Mouse (Mus musculus) heart, embryonic 16.5 days (tissue): Measurements from ENCODE around the gene Kidins220. TPM values are rescaled to one million over a fixed set of nuclear protein-coding genes. Genes with fewer than 3 reads are reported as not detected.

ENCODE experiments used
- ATAC-seq: fragments of 200-750 bp; cut with Nextera tagmentation; replicated peaks from 2 replicates; pipeline ENCODE4 v1.8.0; 2017; ENCODE audit warnings: moderate number of reproducible peaks; ENCODE audit not compliant: insufficient read depth, low FRiP score; ENCODE audit errors: extremely low read depth
- H3K27ac ChIP-seq: fragments of 300-500 bp; sonication (generic); 2 replicates; pipeline ENCODE4 v1.5.1; 2014; ENCODE audit warnings: mild to moderate bottlenecking, low read length, control low read depth, moderate library complexity
- H3K27me3 ChIP-seq: fragments of 300-500 bp; sonication (generic); 2 replicates; pipeline ENCODE4 v1.6.1; 2014; ENCODE audit warnings: low read length, mixed read lengths; ENCODE audit not compliant: control insufficient read depth, insufficient read depth
- H3K36me3 ChIP-seq: fragments of 300-500 bp; sonication (generic); 2 replicates; pipeline ENCODE4 v1.6.1; 2014; ENCODE audit not compliant: control insufficient read depth, insufficient read depth
- H3K4me1 ChIP-seq: fragments of 300-500 bp; sonication (generic); 2 replicates; pipeline ENCODE4 v1.6.1; 2014; ENCODE audit warnings: low read length, mixed read lengths; ENCODE audit not compliant: control insufficient read depth, insufficient read depth
- H3K4me2 ChIP-seq: fragments of 300-500 bp; sonication (generic); 2 replicates; pipeline ENCODE4 v1.6.1; 2014; ENCODE audit warnings: low read depth, mild to moderate bottlenecking, control low read depth, low read length
- H3K4me3 ChIP-seq: fragments of 300-500 bp; sonication (generic); 2 replicates; pipeline ENCODE4 v1.5.1; 2014; ENCODE audit warnings: mild to moderate bottlenecking, control low read depth, low read length
- H3K9ac ChIP-seq: fragments of 300-500 bp; sonication (generic); 2 replicates; pipeline ENCODE4 v1.6.1; 2014; ENCODE audit warnings: low read length, control low read depth
- H3K9me3 ChIP-seq: fragments of 300-500 bp; sonication (generic); replicated peaks from 2 replicates; pipeline ENCODE4 v1.6.1; 2016; ENCODE audit warnings: low read length; ENCODE audit not compliant: control insufficient read depth
- WGBS: fragments of 180-500 bp; shearing (Covaris S2); extraction: QIAGEN DNeasy Blood & Tissue Kit; methylation state at CpG from one replicate; pipeline ENCODE4 v1.1.7; 2014; 5-methylcytosine and 5-hydroxymethylcytosine counted together
- polyA plus RNA-seq: library from polyadenylated mRNA; unstranded; fragments of >200 nt; fragmentation: Nextera tagmentation; extraction: Ambion mirVana; gene quantifications from 2 replicates; pipeline ENCODE4 v1.2.1, GENCODE M21; 2015

Kidins220 gene
- polyA plus RNA-seq, 1 experiment from 2014 or later = 35.5 TPM

- Histone ChIP-seq H3K36me3 (0 out of 2 replicates have a peak, but pooled peaks cover 2% of the 10 kb centered on the region), H3K9me3 (no peaks in the 10 kb centered on the region), H3K4me3 (no peak overlapping the region), H3K4me2 (no peak overlapping the region), H3K27me3 (no peaks in the 10 kb centered on the region), H3K4me1 (peaks cover 13% of the 10 kb centered on the region), H3K9ac (no peak overlapping the region), H3K27ac (no peak overlapping the region)
- no peak for ATAC-seq
- 56% methylated on average over 1 of the region's 1 CpGs for WGBS
Measured at GRCm38 (mm10) chr12:24936281-24936680, 38.4 kb upstream of the Kidins220 start.

- H3K4me2 ChIP-seq = no peak overlapping the region
- no peak overlapping the region for H3K27ac ChIP-seq
- WGBS = 78% methylated on average over 8 of the region's 8 CpGs
- no peak for ATAC-seq
- no peak overlapping the region for H3K9ac ChIP-seq
- no peaks in the 10 kb centered on the region for H3K27me3 ChIP-seq
- H3K4me1 ChIP-seq = peaks cover 3% of the 10 kb centered on the region; the same call in 1 of the 2 replicates
- no peak overlapping the region for H3K4me3 ChIP-seq
- no peaks in the 10 kb centered on the region for H3K9me3 ChIP-seq
- 0 out of 2 replicates have a peak, but pooled peaks cover 2% of the 10 kb centered on the region for H3K36me3 ChIP-seq
Measured at GRCm38 (mm10) chr12:24939372-24939771, 35.4 kb upstream of the Kidins220 start.

GRCm38 (mm10) chr12:24942619-24943287 is 32.0 kb upstream of the Kidins220 start:
- no peak overlapping the region for H3K9ac ChIP-seq
- no peak overlapping the region for H3K27ac ChIP-seq
- H3K4me1 ChIP-seq = peaks cover 3% of the 10 kb centered on the region; the same call in 1 of the 2 replicates
- H3K4me3 ChIP-seq = no peak overlapping the region
- 68% methylated on average over 9 of the region's 9 CpGs for WGBS
- H3K36me3 ChIP-seq = peaks cover 4% of the 10 kb centered on the region; the same call in 1 of the 2 replicates
- no peaks in the 10 kb centered on the region for H3K27me3 ChIP-seq
- ATAC-seq = no peak
- no peaks in the 10 kb centered on the region for H3K9me3 ChIP-seq
- H3K4me2 ChIP-seq = no peak overlapping the region

GRCm38 (mm10) chr12:24943427-24943826 is 31.3 kb upstream of the Kidins220 start:
- H3K36me3 ChIP-seq = peaks cover 4% of the 10 kb centered on the region; the same call in 1 of the 2 replicates
- H3K4me2 ChIP-seq = no peak overlapping the region
- no peaks in the 10 kb centered on the region for H3K9me3 ChIP-seq
- 82% methylated on average over 4 of the region's 4 CpGs for whole genome bisulfite sequencing
- H3K4me3 ChIP-seq = no peak overlapping the region
- H3K27me3 ChIP-seq = no peaks in the 10 kb centered on the region
- ATAC-seq = no peak
- peaks cover 3% of the 10 kb centered on the region; the same call in 1 of the 2 replicates for H3K4me1 ChIP-seq
- H3K27ac ChIP-seq = no peak overlapping the region
- no peak overlapping the region for H3K9ac ChIP-seq

GRCm38 (mm10) chr12:24944597-24944996 is 30.1 kb upstream of the Kidins220 start:
- no peak for ATAC-seq
- Histone ChIP-seq H3K27ac (peak overlapping the region; percentile 37; the same call in 1 of the 2 replicates), H3K36me3 (peaks cover 4% of the 10 kb centered on the region; the same call in 1 of the 2 replicates), H3K27me3 (no peaks in the 10 kb centered on the region), H3K4me3 (no peak overlapping the region), H3K9me3 (no peaks in the 10 kb centered on the region), H3K4me2 (no peak overlapping the region), H3K4me1 (peaks cover 3% of the 10 kb centered on the region; the same call in 1 of the 2 replicates), H3K9ac (no peak overlapping the region)
- WGBS = 63% methylated on average over 7 of the region's 7 CpGs

- Histone ChIP-seq H3K9me3 (peaks cover 4% of the 10 kb centered on the region; the same call in 1 of the 2 replicates), H3K9ac (no peak overlapping the region), H3K4me2 (no peak overlapping the region), H3K4me3 (no peak overlapping the region), H3K4me1 (peaks cover 3% of the 10 kb centered on the region; the same call in 1 of the 2 replicates), H3K27me3 (no peaks in the 10 kb centered on the region), H3K36me3 (peaks cover 14% of the 10 kb centered on the region), H3K27ac (no peak overlapping the region)
- ATAC-seq = no peak
- 84% methylated on average over 14 of the region's 14 CpGs for WGBS
Measured at GRCm38 (mm10) chr12:24947065-24947464, 27.7 kb upstream of the Kidins220 start.

GRCm38 (mm10) chr12:24948344-24948743 is 26.4 kb upstream of the Kidins220 start:
- H3K27ac ChIP-seq = no peak overlapping the region
- peaks cover 3% of the 10 kb centered on the region; the same call in 1 of the 2 replicates for H3K4me1 ChIP-seq
- H3K36me3 ChIP-seq = peaks cover 14% of the 10 kb centered on the region
- no peak overlapping the region for H3K9ac ChIP-seq
- WGBS = 66% methylated on average over 3 of the region's 3 CpGs
- H3K9me3 ChIP-seq = peaks cover 4% of the 10 kb centered on the region; the same call in 1 of the 2 replicates
- H3K4me3 ChIP-seq = no peak overlapping the region
- H3K4me2 ChIP-seq = no peak overlapping the region
- no peaks in the 10 kb centered on the region for H3K27me3 ChIP-seq
- no peak for ATAC-seq

GRCm38 (mm10) chr12:24950376-24951046 is 24.2 kb upstream of the Kidins220 start:
- H3K4me1 ChIP-seq = no peaks in the 10 kb centered on the region
- 90% methylated on average over 7 of the region's 7 CpGs for WGBS
- ATAC-seq = no peak
- no peaks in the 10 kb centered on the region for H3K27me3 ChIP-seq
- H3K9me3 ChIP-seq = peaks cover 4% of the 10 kb centered on the region; the same call in 1 of the 2 replicates
- no peak overlapping the region for H3K9ac ChIP-seq
- H3K36me3 ChIP-seq = peaks cover 14% of the 10 kb centered on the region
- no peak overlapping the region for H3K4me2 ChIP-seq
- H3K4me3 ChIP-seq = no peak overlapping the region
- no peak overlapping the region for H3K27ac ChIP-seq

- peaks cover 13% of the 10 kb centered on the region for H3K36me3 ChIP-seq
- WGBS = 41% methylated on average over 6 of the region's 6 CpGs
Measured at GRCm38 (mm10) chr12:24952147-24952546, 22.6 kb upstream of the Kidins220 start.

More at GRCm38 (mm10) chr12:24952147-24952546, 22.6 kb upstream of the Kidins220 start:
- Histone ChIP-seq H3K4me2 (no peak overlapping the region), H3K4me3 (no peak overlapping the region), H3K27me3 (no peaks in the 10 kb centered on the region), H3K4me1 (no peaks in the 10 kb centered on the region), H3K9me3 (peaks cover 4% of the 10 kb centered on the region; the same call in 1 of the 2 replicates), H3K27ac (no peak overlapping the region), H3K9ac (no peak overlapping the region)
- ATAC-seq = no peak
